ENCODE assay signal across 8 mouse cellular contexts in genomic region chr16:4567912-4568311, GRCm38 (mm10). TPM values are rescaled to one million over a fixed set of nuclear protein-coding genes. Genes with fewer than 3 reads are reported as not detected.
DNase-seq lines count a peak whose midpoint lies in the region; TF ChIP-seq lines count a peak whose summit lies in the region.

No protein-coding gene starts in this region.

- peaks cover 58% of the 10 kb centered on the region for H3K4me1 ChIP-seq in E14TG2a.4 (replicated peaks; ENCODE audit: low read depth, low read length)
- no peaks in the 10 kb centered on the region for H3K4me1 ChIP-seq in embryonic fibroblast, embryonic 13.5 days (ENCODE audit: control insufficient read depth, insufficient read depth, low read length)

- no peaks in the 10 kb centered on the region; the same call in 1 of the 2 replicates for H3K27me3 ChIP-seq in E14TG2a.4 (ENCODE audit: insufficient read depth, low read length)

- TF ChIP-seq CTCF in E14TG2a.4 (conservative IDR thresholded peaks at IDR 0.05; ENCODE audit: low read length), result peak; percentile 87
- TF ChIP-seq CTCF in embryonic fibroblast, embryonic 13.5 days (IDR thresholded peaks at IDR 0.05; ENCODE audit: borderline replicate concordance, insufficient read depth, low read length), result peak; percentile 74

- H3K36me3 ChIP-seq in E14TG2a.4 (ENCODE audit: insufficient read depth, low read length), result no peaks in the 10 kb centered on the region

- no peak overlapping the region for H3K4me3 ChIP-seq in E14TG2a.4 (replicated peaks; ENCODE audit: low read length)
- H3K4me3 ChIP-seq in embryonic fibroblast, embryonic 13.5 days (ENCODE audit: insufficient read depth, low read length), result no peak overlapping the region

- TF ChIP-seq POLR2A in embryonic fibroblast, embryonic 13.5 days (IDR thresholded peaks at IDR 0.05; ENCODE audit: low read depth, low read length), result no peak

- no peaks in the 10 kb centered on the region for H3K9me3 ChIP-seq in E14TG2a.4 (ENCODE audit: low read length)

- intact Hi-C loops in heart, postnatal 10 days (cut with DNase I), result loop anchor here (1.0 to 2.0 kb wide), 2 partner anchors 40 to 99 kb away; no protein-coding TSS in a partner anchor

- DNase-seq in adrenal gland, postnatal 4 days (ENCODE audit: low spot score in 2 of 2), result peak; percentile 59 to 81
- peak; percentile 87 to 93 for DNase-seq in heart, postnatal 10 days
- DNase-seq in layer of hippocampus, adult 18-20 months (ENCODE audit: low spot score in 2 of 2), result peak; percentile 53 to 81
- peak; percentile 93 for DNase-seq in lung, postnatal 10 days
- peak; percentile 89 for DNase-seq in retina, postnatal 1 day
- DNase-seq in thymus, postnatal 36 days, result peak; percentile 71 to 79

- no peak overlapping the region for H3K27ac ChIP-seq in embryonic fibroblast, embryonic 13.5 days (ENCODE audit: insufficient read depth, low read length)

RNA-seq across cellular contexts. Expression of gene Tfap4, which starts 8.3 kb away (rescaled TPM):
- 10 to 100 TPM; 16.6 to 19.2 TPM for total RNA-seq in adrenal gland, postnatal 4 days (2021)
- 3.4 and 6.9 TPM in 2 replicates for polyA plus RNA-seq in embryonic fibroblast, embryonic 13.5 days (2011; ENCODE audit: insufficient read length, low read depth, missing spikeins)
- 1 to 10 TPM; 4.1 to 4.3 TPM for total RNA-seq in heart, postnatal 10 days (2021)
- total RNA-seq in layer of hippocampus, adult 18-20 months (2021), result 1 to 10 TPM; 5.3 TPM

RNA-seq across cellular contexts. Expression of gene Srl, which starts 26.3 kb away (rescaled TPM):
- 10 to 100 TPM; 21.8 to 42.0 TPM for total RNA-seq in adrenal gland, postnatal 4 days (2021)
- 3.9 and 5.9 TPM in 2 replicates for polyA plus RNA-seq in embryonic fibroblast, embryonic 13.5 days (2011; ENCODE audit: insufficient read length, low read depth, missing spikeins)
- 1,000 to 10,000 TPM; 1,081 to 1,153 TPM for total RNA-seq in heart, postnatal 10 days (2021)
- total RNA-seq in layer of hippocampus, adult 18-20 months (2021), result 10 to 100 TPM; 10.0 to 10.3 TPM

RNA-seq across cellular contexts. Expression of gene Glis2, which starts 26.6 kb away (rescaled TPM):
- 10 to 100 TPM; 66.0 to 77.7 TPM for total RNA-seq in adrenal gland, postnatal 4 days (2021)
- 52.2 and 64.0 TPM in 2 replicates for polyA plus RNA-seq in embryonic fibroblast, embryonic 13.5 days (2011; ENCODE audit: insufficient read length, low read depth, missing spikeins)
- total RNA-seq in heart, postnatal 10 days (2021), result 10 to 100 TPM; 27.6 to 34.5 TPM
- total RNA-seq in layer of hippocampus, adult 18-20 months (2021), result 10 to 100 TPM in 1 of 2 experiments, 1 to 10 TPM in 1; 9.8 to 15.4 TPM

RNA-seq across cellular contexts. Expression of gene Pam16, which starts 56.9 kb away (rescaled TPM):
- total RNA-seq in adrenal gland, postnatal 4 days (2021), result 10 to 100 TPM; 68.8 to 72.6 TPM
- 30.5 and 33.1 TPM in 2 replicates for polyA plus RNA-seq in embryonic fibroblast, embryonic 13.5 days (2011; ENCODE audit: insufficient read length, low read depth, missing spikeins)
- total RNA-seq in heart, postnatal 10 days (2021), result 100 to 1,000 TPM in 1 of 2 experiments, 10 to 100 TPM in 1; 96.6 to 125 TPM
- 10 to 100 TPM; 79.8 to 81.0 TPM for total RNA-seq in layer of hippocampus, adult 18-20 months (2021)

Comparison
In these comparisons a context has a peak if more than half of its experiments do, and no peak if none do; other contexts are left out.
1. RNA of gene Srl, which starts 26.3 kb away (total RNA-seq): 1,081 to 1,153 TPM in heart, postnatal 10 days; 21.8 to 42.0 TPM in adrenal gland, postnatal 4 days and 10.0 to 10.3 TPM in layer of hippocampus, adult 18-20 months; every median in the first group is over 10 times any median in the second.
2. Peak in every context shown above with its lines, with median percentiles within 50 percentile points of each other: DNase-seq.